Mouse (Mus musculus) liver, embryonic 15.5 days (tissue): ENCODE measurements around the gene Tbc1d13. TPM values are rescaled to one million over a fixed set of nuclear protein-coding genes. Genes with fewer than 3 reads are reported as not detected.

Source experiments
- ATAC-seq: fragments of 200-750 bp; cut with Nextera tagmentation; 2 replicates; pipeline ENCODE4 v1.8.0; 2017; ENCODE audit warnings: moderate number of reproducible peaks, mild to moderate bottlenecking, moderate library complexity; ENCODE audit not compliant: insufficient read depth
- H3K27ac ChIP-seq: fragments of 300-500 bp; sonication (generic); replicated peaks from 2 replicates; pipeline ENCODE4 v1.5.1; 2015; ENCODE audit warnings: mild to moderate bottlenecking, inconsistent platforms
- H3K27me3 ChIP-seq: fragments of 300-500 bp; sonication (generic); 2 replicates; pipeline ENCODE4 v1.6.1; 2015; ENCODE audit warnings: mild to moderate bottlenecking, inconsistent platforms
- H3K36me3 ChIP-seq: fragments of 300-500 bp; sonication (generic); replicated peaks from 2 replicates; pipeline ENCODE4 v1.6.1; 2015; ENCODE audit warnings: moderate library complexity, mild to moderate bottlenecking, inconsistent platforms
- H3K4me1 ChIP-seq: fragments of 300-500 bp; sonication (generic); replicated peaks from 2 replicates; pipeline ENCODE4 v1.6.1; 2015; ENCODE audit warnings: inconsistent platforms
- H3K4me2 ChIP-seq: fragments of 300-500 bp; sonication (generic); 2 replicates; pipeline ENCODE4 v1.6.1; 2015; ENCODE audit warnings: moderate library complexity, mild to moderate bottlenecking, inconsistent platforms
- H3K4me3 ChIP-seq: fragments of 300-500 bp; sonication (generic); replicated peaks from 2 replicates; pipeline ENCODE4 v1.5.1; 2015; ENCODE audit warnings: mild to moderate bottlenecking, inconsistent platforms
- H3K9ac ChIP-seq: fragments of 300-500 bp; sonication (generic); 2 replicates; pipeline ENCODE4 v1.6.1; 2015; ENCODE audit warnings: moderate library complexity, mild to moderate bottlenecking, inconsistent platforms
- H3K9me3 ChIP-seq: fragments of 300-500 bp; sonication (generic); replicated peaks from 2 replicates; pipeline ENCODE4 v1.6.1; 2016; ENCODE audit warnings: inconsistent platforms
- WGBS: fragments of 180-500 bp; shearing (Covaris S2); methylation state at CpG from one replicate; pipeline ENCODE4 v1.1.7; 2015; ENCODE audit warnings: mixed read lengths; ENCODE audit not compliant: insufficient replicate concordance; 5-methylcytosine and 5-hydroxymethylcytosine counted together
- polyA plus RNA-seq: library from polyadenylated mRNA; unstranded; fragments of >200 nt; fragmentation: Nextera tagmentation; extraction: Ambion mirVana; gene quantifications from 2 replicates; pipeline ENCODE4 v1.2.1, GENCODE M21; 2015

Tbc1d13 gene
- 2.0 and 2.6 TPM in 2 replicates for polyA plus RNA-seq

DNA sequence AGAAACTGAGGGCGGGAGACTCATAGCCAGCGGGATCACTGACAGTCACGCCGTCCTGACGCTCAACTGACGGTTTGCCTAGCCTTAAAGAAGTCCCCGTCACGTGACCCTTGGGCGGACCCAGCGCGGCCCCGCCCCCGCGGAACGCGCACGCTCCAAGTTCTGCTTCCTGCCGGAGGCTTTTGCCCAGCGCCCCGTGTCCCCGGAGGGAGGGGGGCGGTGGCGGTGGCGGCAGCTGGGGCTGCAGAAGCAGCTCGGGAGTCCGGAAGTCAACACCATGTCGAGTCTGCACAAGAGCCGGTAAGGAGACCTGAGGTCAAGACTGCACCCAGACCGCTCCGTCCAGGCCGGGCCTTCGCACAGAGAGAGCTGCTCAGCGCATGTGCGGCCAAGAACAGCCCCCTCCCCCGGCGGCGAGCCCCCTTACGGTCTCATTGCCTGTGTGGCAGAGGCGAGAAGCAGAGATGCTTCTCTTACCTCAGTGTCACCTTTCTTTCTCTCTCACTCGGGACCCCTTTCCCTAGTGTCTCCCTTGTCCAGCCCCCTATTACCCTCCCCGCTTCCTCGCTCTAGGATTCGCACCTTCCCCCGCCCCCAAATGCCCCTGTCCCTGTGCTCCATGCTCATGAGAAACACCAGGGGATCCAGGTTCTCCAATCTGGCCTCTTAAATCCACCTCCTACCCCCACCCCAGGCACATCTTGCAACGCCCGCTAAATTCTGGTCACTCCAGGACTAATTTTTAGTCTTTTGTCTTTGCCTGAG, at the start of gene Tbc1d13:
Tbc1d13 (plus strand) TSS at position 134 of the 765 bp plus-strand sequence.
- Histone ChIP-seq H3K9me3 (no peaks in the 10 kb centered on the region), H3K4me1 (peaks cover 56% of the 10 kb centered on the region), H3K36me3 (peaks cover 17% of the 10 kb centered on the region), H3K4me2 (peak within 1 kb of the TSS; percentile 94), H3K27me3 (no peaks in the 10 kb centered on the region), H3K27ac (peak within 1 kb of the TSS; percentile 87), H3K4me3 (peak within 1 kb of the TSS; percentile 86), H3K9ac (peak within 1 kb of the TSS; percentile 85)
- ATAC-seq, result peak; percentile 91
- under 1% methylated on average over 46 of the region's 46 CpGs for WGBS

DNA sequence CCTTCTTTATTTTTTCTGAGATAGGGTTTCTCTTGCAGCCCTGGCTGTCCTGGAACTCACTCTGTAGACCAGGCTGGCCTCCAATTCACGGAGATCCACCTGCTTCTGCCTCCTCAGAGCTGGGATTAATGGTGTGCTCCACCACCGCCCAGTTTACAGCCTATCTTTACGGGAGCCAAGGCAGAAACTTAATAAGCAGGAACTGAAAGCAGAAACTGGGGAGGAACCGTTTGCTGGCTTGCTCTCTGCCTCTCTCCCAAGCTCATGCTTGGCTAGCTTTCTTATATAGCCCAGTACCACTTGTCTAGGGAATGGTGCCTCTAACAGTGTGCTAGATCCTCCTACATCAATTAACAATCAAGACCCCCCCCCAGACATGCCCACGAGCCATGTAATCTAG, 49.4 kb upstream of the Tbc1d13 start:
- no peak overlapping the region for H3K9ac ChIP-seq
- no peaks in the 10 kb centered on the region for H3K9me3 ChIP-seq
- ATAC-seq, result no peak
- 44% methylated on average over 5 of the region's 5 CpGs for WGBS
- peak overlapping the region; percentile 30; the same call in 1 of the 2 replicates for H3K4me2 ChIP-seq
- peaks cover 5% of the 10 kb centered on the region for H3K4me1 ChIP-seq
- H3K4me3 ChIP-seq, result no peak overlapping the region
- H3K36me3 ChIP-seq, result no peaks in the 10 kb centered on the region
- no peaks in the 10 kb centered on the region for H3K27me3 ChIP-seq
- no peak overlapping the region for H3K27ac ChIP-seq

DNA sequence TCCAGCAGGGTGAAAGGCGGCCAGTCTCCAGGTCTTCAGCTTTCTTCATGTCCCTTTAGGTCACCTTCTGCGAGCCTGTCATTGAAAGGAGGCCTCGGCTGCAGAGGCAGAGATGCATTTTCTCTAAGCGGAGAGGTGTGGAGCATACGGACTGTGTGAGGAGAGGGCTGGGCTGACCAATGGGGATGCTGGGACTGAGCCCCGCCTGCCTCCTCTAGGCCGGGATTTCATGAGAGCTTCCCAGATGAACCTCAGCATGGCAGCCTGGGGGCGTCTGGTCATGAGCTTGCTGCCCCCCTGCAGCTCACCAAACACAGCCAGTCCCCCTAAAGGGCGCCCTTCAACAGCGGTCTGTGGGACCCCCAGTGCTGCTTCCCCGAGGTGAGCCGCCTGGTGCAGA, 48.9 kb upstream of the Tbc1d13 start:
- no peak for ATAC-seq
- 54% methylated on average over 12 of the region's 12 CpGs for WGBS
- Histone ChIP-seq H3K27ac (no peak overlapping the region), H3K4me2 (peak overlapping the region; percentile 30), H3K27me3 (no peaks in the 10 kb centered on the region), H3K9ac (no peak overlapping the region), H3K4me1 (peaks cover 5% of the 10 kb centered on the region), H3K9me3 (no peaks in the 10 kb centered on the region), H3K4me3 (no peak overlapping the region), H3K36me3 (no peaks in the 10 kb centered on the region)

DNA sequence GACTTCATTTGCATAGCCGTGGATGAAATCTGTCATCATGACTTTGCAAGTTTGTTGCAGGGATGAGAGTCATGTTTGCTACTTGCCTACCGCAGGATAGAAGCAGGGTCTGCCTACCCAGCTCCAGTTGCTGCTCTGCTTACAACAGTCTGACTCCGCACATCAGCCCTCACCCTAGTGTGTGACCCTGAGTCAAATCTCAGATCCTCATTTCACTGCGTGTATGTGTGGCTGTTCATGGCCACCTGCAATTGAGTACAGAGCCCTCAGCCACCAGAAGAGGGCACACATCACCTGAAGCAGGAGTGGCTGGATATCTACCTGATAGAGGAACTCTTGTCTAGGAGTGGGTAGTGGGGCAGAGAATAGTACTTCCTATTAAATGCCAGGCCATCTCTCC, 46.2 kb upstream of the Tbc1d13 start:
- H3K27ac ChIP-seq, result no peak overlapping the region
- whole genome bisulfite sequencing, result 72% methylated on average over 4 of the region's 4 CpGs
- no peak overlapping the region for H3K4me2 ChIP-seq
- no peaks in the 10 kb centered on the region for H3K9me3 ChIP-seq
- H3K9ac ChIP-seq, result no peak overlapping the region
- no peak overlapping the region for H3K4me3 ChIP-seq
- H3K27me3 ChIP-seq, result no peaks in the 10 kb centered on the region
- peaks cover 10% of the 10 kb centered on the region for H3K4me1 ChIP-seq
- no peak for ATAC-seq
- H3K36me3 ChIP-seq, result peaks cover 17% of the 10 kb centered on the region

DNA sequence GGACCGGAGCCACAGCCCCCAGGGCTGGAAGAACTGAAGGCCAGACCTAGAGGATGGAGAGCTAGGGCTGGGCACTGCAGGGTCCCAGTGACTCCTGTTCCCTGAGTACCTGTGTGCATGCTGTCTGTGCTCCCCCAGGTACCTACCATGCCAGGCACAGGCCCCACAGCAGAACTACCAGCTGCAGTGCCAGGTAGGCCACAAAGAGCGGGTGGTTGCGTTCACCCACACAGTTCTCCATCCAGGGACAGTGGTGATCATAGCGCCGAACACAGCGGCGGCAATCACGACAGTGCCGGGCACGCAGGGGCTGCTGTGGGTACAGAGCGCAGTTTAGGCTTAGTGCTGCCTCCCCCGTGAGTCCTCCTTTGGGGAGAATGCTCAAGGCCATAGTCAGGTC, 42.0 kb upstream of the Tbc1d13 start:
- no peaks in the 10 kb centered on the region for H3K27me3 ChIP-seq
- 89% methylated on average over 12 of the region's 12 CpGs for WGBS
- peaks cover 17% of the 10 kb centered on the region for H3K36me3 ChIP-seq
- no peak overlapping the region for H3K4me3 ChIP-seq
- no peak overlapping the region for H3K4me2 ChIP-seq
- peaks cover 35% of the 10 kb centered on the region for H3K4me1 ChIP-seq
- H3K9me3 ChIP-seq, result no peaks in the 10 kb centered on the region
- no peak overlapping the region for H3K27ac ChIP-seq
- no peak for ATAC-seq
- H3K9ac ChIP-seq, result no peak overlapping the region

DNA sequence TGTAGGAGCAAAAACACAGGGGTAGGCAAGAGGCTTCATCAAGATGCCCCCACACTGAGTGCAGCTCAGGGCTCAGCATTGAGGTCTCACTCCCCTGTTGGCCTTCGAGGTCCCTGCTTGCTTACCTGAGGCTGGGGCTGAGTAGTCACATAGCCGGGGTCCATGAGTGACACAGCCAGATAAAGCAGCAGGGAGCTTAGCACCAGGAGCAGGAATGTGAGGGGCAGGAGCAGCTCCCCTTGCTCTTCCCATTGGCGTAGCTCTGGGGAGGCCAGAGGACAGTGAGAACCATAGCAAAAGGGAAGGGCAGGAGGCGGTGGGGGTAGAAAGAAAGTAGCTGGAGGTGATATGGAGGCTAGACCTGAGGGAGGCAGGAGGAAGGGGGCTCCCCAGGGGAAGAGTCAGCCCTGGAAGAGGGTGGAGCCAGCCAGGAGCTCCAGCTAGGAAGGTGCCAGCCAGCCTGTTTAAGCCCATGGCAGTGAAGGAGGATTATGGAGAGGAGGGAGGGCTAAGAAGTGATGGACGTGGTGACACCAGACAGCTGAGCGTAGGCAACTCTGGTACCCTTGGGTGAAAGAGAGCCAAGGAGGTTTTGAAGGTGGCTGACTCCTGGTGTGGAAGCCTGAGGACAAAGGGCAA, 41.1 kb upstream of the Tbc1d13 start:
- no peak for ATAC-seq
- H3K4me3 ChIP-seq, result peak overlapping the region; percentile 93

DNA sequence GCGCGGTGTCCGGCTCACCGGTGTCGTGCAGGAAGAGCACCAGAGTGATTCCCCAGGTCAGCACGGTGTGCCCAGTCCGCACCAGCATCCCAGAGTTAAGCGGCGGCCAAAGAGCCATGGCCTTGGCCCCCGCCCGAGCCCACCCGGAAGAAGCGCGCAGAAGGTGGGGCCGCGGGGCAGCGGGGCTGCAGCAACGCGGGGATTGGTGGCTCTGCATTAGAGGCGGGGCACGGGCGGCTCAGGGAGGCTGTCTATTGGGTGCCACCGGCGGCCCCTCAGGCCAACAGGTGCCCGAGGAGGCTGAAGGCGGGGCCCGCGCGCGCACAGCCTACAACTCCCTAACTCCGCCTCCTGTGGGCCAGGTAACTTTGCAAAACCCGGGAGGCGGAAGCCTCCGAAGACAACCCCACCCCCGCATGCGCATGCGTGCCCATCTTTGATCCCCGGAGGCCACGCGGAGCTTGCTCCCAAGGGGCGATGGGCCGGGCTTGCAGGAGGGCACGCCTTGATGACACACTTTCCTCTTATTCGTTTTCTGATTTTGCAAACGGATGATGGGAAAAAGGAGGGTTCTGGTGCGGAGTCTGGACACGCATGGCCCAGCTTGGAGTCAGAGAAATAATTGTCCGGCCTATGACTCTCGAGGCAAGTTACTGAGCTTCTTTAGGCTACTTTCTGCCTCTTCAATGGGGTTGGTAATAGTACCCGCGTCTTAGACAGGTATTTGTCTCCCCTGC, 39.9 kb upstream of the Tbc1d13 start, which contains the start of gene Zdhhc12:
Zdhhc12 (minus strand) TSS at position 178 of the 737 bp plus-strand sequence.
- H3K9me3 ChIP-seq, result no peaks in the 10 kb centered on the region
- H3K36me3 ChIP-seq, result peaks cover 17% of the 10 kb centered on the region
- WGBS, result under 1% methylated on average over 51 of the region's 51 CpGs
- H3K27ac ChIP-seq, result peak within 1 kb of the TSS; percentile 82
- peak within 1 kb of the TSS; percentile 90 for H3K4me2 ChIP-seq
- peak within 1 kb of the TSS; percentile 93 for H3K4me3 ChIP-seq
- no peaks in the 10 kb centered on the region for H3K27me3 ChIP-seq
- peak; percentile 98 for ATAC-seq
- H3K4me1 ChIP-seq, result peaks cover 35% of the 10 kb centered on the region
- H3K9ac ChIP-seq, result peak within 1 kb of the TSS; percentile 82

More for the DNA sequence above, 41.1 kb upstream of the Tbc1d13 start:
- WGBS, result 47% methylated on average over 6 of the region's 6 CpGs
- Histone ChIP-seq H3K27ac (peak overlapping the region; percentile 82), H3K27me3 (no peaks in the 10 kb centered on the region), H3K9ac (peak overlapping the region; percentile 82), H3K4me1 (peaks cover 35% of the 10 kb centered on the region), H3K36me3 (peaks cover 17% of the 10 kb centered on the region), H3K4me2 (peak overlapping the region; percentile 90), H3K9me3 (no peaks in the 10 kb centered on the region)

DNA sequence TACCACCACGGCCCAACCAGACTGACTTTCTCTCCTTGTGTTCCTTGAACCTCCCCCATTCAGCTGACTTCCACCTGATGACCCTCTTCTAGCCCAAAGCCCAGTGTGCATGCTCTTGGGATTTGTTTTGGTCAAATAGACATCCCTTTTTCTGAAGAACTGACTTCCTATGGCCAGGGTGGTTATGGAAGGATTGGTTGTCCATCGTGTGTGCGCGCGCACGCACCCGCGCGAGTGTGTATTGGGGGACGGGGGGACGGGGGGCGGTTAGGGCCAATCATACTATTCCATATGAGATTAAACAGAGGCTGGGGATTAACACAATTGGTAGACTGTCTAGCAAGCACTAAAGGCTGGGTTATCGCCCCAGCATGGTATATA, 39.3 kb upstream of the Tbc1d13 start:
- Histone ChIP-seq H3K27me3 (no peaks in the 10 kb centered on the region), H3K4me2 (peak overlapping the region; percentile 90), H3K4me1 (peaks cover 40% of the 10 kb centered on the region), H3K9ac (peak overlapping the region; percentile 56), H3K27ac (peak overlapping the region; percentile 72), H3K36me3 (peaks cover 17% of the 10 kb centered on the region), H3K9me3 (no peaks in the 10 kb centered on the region), H3K4me3 (peak overlapping the region; percentile 93)
- ATAC-seq, result no peak; the same call in 1 of the 2 replicates
- WGBS, result 1% methylated on average over 13 of the region's 13 CpGs

DNA sequence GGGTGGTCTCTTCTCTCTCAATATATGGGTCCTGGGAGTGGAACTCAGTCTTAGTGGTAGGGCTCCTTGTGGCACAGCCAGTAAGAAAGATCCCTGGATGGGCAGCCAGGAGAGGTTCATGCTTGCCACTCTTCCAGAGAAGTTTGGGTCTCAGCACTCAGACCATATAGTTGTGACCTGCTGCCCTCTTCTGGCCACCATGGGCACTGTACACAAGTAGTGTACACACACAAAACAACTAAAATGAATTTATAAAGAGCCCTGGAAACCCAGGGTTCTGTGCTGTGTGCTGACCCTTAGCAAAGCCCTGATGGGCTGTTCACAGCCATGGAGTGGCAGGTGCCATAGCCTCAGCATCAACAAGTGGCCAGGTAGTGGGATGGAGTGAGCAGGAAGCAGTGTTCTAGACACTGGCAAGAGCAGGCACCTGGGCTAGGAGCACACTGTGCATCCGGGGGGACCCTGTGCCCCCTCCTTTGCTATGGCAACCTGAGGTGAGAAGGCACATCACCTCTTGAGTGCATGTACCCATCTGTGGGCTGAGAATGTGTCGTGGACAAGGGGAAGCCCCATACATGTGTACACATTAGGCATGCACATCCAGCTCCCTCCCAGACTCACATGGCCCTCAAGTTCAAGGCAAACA, 37.5 kb upstream of the Tbc1d13 start:
- peaks cover 11% of the 10 kb centered on the region; the same call in 1 of the 2 replicates for H3K36me3 ChIP-seq
- H3K4me1 ChIP-seq, result peaks cover 51% of the 10 kb centered on the region
- H3K4me3 ChIP-seq, result no peak overlapping the region
- H3K27me3 ChIP-seq, result no peaks in the 10 kb centered on the region
- no peak overlapping the region for H3K9ac ChIP-seq
- 62% methylated on average over 2 of the region's 2 CpGs for WGBS
- H3K4me2 ChIP-seq, result no peak overlapping the region
- no peak for ATAC-seq
- H3K9me3 ChIP-seq, result no peaks in the 10 kb centered on the region
- H3K27ac ChIP-seq, result no peak overlapping the region

DNA sequence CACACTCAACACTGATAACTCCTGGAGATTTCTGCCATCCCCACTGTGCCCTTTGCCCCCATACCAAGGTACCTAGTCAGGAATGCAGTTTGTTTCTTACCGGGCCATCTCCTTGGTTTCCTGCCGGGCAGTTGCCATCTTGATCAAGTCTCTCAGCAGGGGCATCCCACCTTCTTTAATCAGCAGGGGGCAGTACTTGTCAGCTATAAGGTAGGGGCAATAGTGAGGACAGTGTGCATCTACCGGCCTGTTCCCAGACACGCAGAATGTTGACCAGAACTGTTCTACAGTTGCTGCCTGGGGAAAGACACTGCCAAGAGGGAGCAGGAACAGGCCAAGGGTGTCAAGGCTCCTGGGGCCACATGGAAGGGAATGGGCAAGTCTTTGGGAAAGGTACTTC, 33.3 kb upstream of the Tbc1d13 start:
- no peak overlapping the region for H3K4me3 ChIP-seq
- peaks cover 21% of the 10 kb centered on the region for H3K4me1 ChIP-seq
- H3K4me2 ChIP-seq, result no peak overlapping the region
- H3K36me3 ChIP-seq, result peaks cover 26% of the 10 kb centered on the region
- no peaks in the 10 kb centered on the region for H3K9me3 ChIP-seq
- H3K27me3 ChIP-seq, result no peaks in the 10 kb centered on the region
- WGBS, result 51% methylated on average over 4 of the region's 4 CpGs
- no peak for ATAC-seq
- H3K9ac ChIP-seq, result no peak overlapping the region
- no peak overlapping the region for H3K27ac ChIP-seq
